Mouse (Mus musculus): ENCODE measurements around the gene B4galnt1.

The B4galnt1 gene

DNA sequence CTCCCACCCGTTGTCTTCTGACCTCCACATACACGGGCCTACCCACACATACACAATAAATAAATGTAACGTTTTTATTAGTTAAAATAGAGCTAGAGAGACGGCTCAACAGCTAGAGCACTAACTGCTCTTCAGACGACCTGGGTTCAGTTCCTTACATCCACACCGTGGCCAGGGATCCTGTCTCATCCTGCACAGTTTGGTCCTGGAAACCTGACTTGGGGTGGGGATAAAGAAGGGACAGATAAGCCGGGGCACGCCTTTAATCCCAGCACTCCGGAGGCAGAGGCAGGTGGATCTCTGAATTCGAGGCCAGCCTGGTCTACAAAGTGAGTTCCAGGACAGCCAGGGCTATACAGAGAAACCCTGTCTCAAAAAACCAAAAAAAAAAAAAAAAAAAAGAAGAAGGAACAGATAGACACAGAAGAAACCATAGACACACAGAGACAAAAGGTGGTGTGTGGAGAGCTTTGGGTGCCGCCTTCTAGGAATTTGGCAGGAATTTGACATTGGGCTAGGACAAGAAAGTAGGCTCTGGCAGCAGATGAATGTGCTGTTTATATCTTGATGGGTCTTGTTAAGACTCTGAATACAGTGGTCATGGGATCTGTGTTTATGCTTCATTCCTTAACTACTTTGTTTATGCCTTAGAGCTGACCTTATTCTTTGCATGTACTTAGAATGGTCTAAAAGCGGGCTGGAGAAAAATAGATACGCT lies 48.8 kb downstream of the B4galnt1 start:
- no peak for DNase-seq

DNA sequence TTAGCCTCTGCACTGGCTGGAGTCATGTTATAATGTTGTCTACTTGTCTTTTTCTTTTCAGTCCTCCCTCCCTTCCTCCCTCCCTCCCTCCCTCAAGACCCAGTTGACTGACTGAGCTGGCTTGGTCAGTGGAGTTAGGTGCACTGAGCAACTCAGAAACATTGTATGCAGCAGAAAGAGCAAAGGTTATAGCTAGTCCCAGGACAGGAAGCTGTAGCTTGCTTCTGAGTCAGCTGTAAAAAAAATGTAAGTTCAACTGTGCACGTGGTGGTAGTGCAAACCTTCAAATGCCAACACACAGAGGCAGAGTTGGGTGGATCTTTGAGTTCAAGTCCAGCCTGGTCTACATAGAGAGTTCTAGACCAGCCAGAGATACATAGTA lies 49.4 kb downstream of the B4galnt1 start:
- DNase-seq = no peak

DNA sequence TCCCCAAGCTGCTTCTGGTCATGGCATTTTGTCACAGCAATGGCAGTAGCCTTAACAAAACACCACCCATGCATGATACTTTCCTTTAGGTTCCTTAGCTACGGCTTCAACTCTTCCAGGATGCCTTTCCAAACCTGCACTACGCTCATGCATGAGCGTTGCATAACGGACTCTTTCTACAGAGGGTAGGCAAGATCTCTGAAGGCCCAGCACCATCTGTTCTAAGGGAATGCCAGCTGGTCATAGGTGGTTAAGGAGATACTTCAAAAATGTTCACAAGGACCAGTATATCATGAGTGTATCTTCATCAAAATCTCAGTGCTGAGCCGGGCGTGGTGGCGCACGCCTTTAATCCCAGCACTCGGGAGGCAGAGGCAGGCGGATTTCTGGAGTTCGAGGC lies 51.4 kb downstream of the B4galnt1 start:
- no peak for DNase-seq

DNA sequence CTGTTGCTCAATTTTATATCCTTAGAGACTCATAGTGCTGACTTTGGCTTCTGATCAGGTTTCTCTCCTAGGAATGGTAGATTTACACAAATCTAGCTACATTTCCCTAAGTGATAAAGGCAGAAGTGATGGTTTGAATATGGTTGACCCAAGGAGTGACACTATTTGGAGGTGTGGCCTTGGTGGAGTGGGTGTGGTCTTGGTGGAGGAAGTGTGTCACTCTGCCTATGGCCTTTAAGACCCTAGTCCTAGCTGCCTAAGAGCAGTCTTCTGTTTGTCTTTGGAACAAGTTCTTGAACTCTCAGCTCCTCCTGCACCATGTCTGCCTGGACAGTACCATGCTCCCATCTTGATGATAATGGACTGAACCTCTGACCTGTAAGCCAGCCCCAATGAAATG lies 52.2 kb downstream of the B4galnt1 start:
- DNase-seq = no peak

DNA sequence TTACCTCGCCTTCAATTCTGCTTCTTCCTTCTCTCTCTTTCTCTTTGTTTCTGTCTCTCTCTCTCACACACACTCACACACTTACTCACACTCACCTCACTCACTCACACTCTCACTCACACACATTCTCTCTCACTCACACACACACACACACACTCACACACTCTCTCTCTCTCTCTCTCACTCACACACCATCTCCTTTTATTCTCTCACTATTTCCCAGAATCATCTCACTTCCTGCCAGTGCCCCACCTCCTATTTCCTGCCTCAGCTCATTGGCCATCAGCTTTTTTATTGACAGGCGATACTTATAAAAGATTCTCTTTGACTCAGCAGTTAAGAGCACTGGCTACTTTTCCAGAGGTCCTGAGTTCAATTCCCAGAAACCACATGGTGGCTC lies 53.3 kb downstream of the B4galnt1 start:
- no peak for DNase-seq
